Mouse (Mus musculus) testis, adult 2 months (tissue): Measurements from ENCODE around the gene Ppp1r16b.

Source experiments
- CTCF ChIP-seq: fragments of 200-500 bp; IDR thresholded peaks from 2 replicates; pipeline ENCODE4 v1.5.1; 2012; ENCODE audit warnings: low read depth, mild to moderate bottlenecking, inconsistent platforms, low read length, moderate library complexity; ENCODE audit not compliant: control insufficient read depth, insufficient read depth, insufficient replicate concordance
- POLR2A ChIP-seq: fragments of 200-500 bp; IDR thresholded peaks from 2 replicates; pipeline ENCODE4 v1.6.1; 2012; ENCODE audit warnings: low read depth, mild to moderate bottlenecking, inconsistent platforms, low read length, moderate library complexity; ENCODE audit not compliant: control insufficient read depth

DNA sequence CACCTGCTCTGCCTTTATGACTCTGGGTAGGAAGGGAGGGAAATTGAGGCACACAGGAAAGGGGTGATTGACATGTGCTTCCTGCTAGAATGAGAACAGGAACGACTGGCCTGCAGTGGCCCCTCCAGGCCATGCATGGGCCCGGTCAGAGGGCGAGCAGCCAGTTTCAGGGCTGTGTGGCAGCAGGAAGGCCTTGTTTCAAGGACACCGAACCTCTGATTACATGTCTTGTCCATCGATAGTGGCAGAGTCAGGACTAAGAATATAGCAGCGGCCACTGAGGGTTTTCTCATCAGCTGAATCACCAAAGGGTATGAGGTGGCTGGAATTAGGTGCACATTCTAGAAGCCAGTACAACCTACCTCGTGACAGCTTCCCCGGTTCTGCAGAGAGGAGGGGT lies 109.7 kb downstream of the Ppp1r16b start:
- TF ChIP-seq POLR2A = no peak
- no peak for TF ChIP-seq CTCF
